Mouse (Mus musculus) erythroblast, embryonic 14.5 days (primary cell): ENCODE data around the gene Nt5c3b. TPM values are rescaled to one million over a fixed set of nuclear protein-coding genes. Genes with fewer than 3 reads are reported as not detected.

Source experiments
- H3K27me3 ChIP-seq: 2 replicates; pipeline ENCODE4 v1.6.1; 2012; ENCODE audit warnings: inconsistent platforms; ENCODE audit not compliant: control insufficient read depth
- H3K36me3 ChIP-seq: 2 replicates; pipeline ENCODE4 v1.6.1; 2012; ENCODE audit warnings: mild to moderate bottlenecking, inconsistent platforms; ENCODE audit not compliant: control insufficient read depth
- H3K4me1 ChIP-seq: 2 replicates; pipeline ENCODE4 v1.6.1; 2012; ENCODE audit warnings: inconsistent platforms; ENCODE audit not compliant: control insufficient read depth
- H3K4me3 ChIP-seq: replicated peaks from 2 replicates; pipeline ENCODE3; 2012; ENCODE audit warnings: moderate library complexity, mild to moderate bottlenecking, inconsistent platforms
- H3K9me3 ChIP-seq: 2 replicates; pipeline ENCODE4 v1.6.1; 2012; ENCODE audit warnings: low read length, inconsistent platforms, mixed read lengths; ENCODE audit not compliant: control insufficient read depth
- GATA1 ChIP-seq: IDR thresholded peaks from 2 replicates; pipeline ENCODE4 v1.6.1; 2012; ENCODE audit warnings: low read length, inconsistent platforms, mixed read lengths
- TAL1 ChIP-seq: IDR thresholded peaks from 3 replicates; pipeline ENCODE4 v1.6.1; 2012; ENCODE audit warnings: low read length, inconsistent platforms, mixed read lengths
- polyA plus RNA-seq: library from polyadenylated mRNA; stranded (reverse); fragments of >175 nt; gene quantifications from 2 replicates; pipeline ENCODE4 v1.2.3, GENCODE M21; 2012

Gene Nt5c3b
- polyA plus RNA-seq, 1 experiment: 1.4 TPM

GRCm38 (mm10) chr11:100404456-100405074, 37.0 kb downstream of the Nt5c3b start:
- no peak for TF ChIP-seq GATA1
- TF ChIP-seq TAL1: no peak
- Histone ChIP-seq H3K4me1 (peaks cover 11% of the 10 kb centered on the region), H3K27me3 (no peaks in the 10 kb centered on the region)

GRCm38 (mm10) chr11:100403445-100404134, 38.0 kb downstream of the Nt5c3b start:
- Histone ChIP-seq H3K27me3 (no peaks in the 10 kb centered on the region), H3K36me3 (no peaks in the 10 kb centered on the region), H3K4me1 (peaks cover 11% of the 10 kb centered on the region), H3K9me3 (no peaks in the 10 kb centered on the region), H3K4me3 (no peak overlapping the region)
- TF ChIP-seq GATA1: no peak
- no peak for TF ChIP-seq TAL1

More at GRCm38 (mm10) chr11:100404456-100405074, 37.0 kb downstream of the Nt5c3b start:
- Histone ChIP-seq H3K9me3 (no peaks in the 10 kb centered on the region), H3K36me3 (no peaks in the 10 kb centered on the region; the same call in 1 of the 2 replicates), H3K4me3 (no peak overlapping the region)

GRCm38 (mm10) chr11:100402682-100403081, 38.9 kb downstream of the Nt5c3b start:
- Histone ChIP-seq H3K9me3 (no peaks in the 10 kb centered on the region), H3K4me1 (peaks cover 15% of the 10 kb centered on the region), H3K27me3 (peaks cover 5% of the 10 kb centered on the region), H3K36me3 (no peaks in the 10 kb centered on the region), H3K4me3 (no peak overlapping the region)
- no peak for TF ChIP-seq TAL1
- no peak for TF ChIP-seq GATA1

DNA sequence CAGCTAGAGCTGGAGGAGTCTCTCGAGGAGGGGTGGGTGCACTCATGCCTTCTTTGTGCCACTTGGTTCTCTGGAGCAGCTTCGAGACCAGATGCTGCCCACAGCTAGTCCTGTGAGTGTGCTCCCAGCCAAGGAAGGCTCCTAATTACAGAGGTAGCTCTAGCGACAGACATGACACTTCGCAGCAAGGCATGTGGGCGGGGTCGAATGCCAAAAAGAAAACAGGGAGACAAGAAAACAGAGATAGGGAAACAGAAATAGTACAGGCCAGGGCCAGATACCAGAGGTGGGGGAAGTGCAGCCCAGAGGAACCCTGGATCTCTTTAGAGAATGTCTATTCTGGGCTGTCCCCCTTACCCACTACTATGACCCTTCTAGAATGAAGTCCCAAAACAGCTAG, 39.4 kb downstream of the Nt5c3b start:
- H3K4me1 ChIP-seq: peaks cover 20% of the 10 kb centered on the region
- H3K27me3 ChIP-seq: peaks cover 10% of the 10 kb centered on the region
- no peak overlapping the region for H3K4me3 ChIP-seq
- no peaks in the 10 kb centered on the region for H3K36me3 ChIP-seq
- H3K9me3 ChIP-seq: no peaks in the 10 kb centered on the region
- TF ChIP-seq TAL1: no peak
- no peak for TF ChIP-seq GATA1

GRCm38 (mm10) chr11:100400842-100401241, 40.8 kb downstream of the Nt5c3b start:
- peaks cover 26% of the 10 kb centered on the region for H3K4me1 ChIP-seq
- TF ChIP-seq GATA1 (no peak), TAL1 (no peak)
- peaks cover 24% of the 10 kb centered on the region for H3K27me3 ChIP-seq
- H3K9me3 ChIP-seq: no peaks in the 10 kb centered on the region
- H3K36me3 ChIP-seq: no peaks in the 10 kb centered on the region
- H3K4me3 ChIP-seq: no peak overlapping the region

- no peak overlapping the region for H3K4me3 ChIP-seq
These were observed 41.7 kb downstream of the Nt5c3b start for GRCm38 (mm10) chr11:100399727-100400538.

GRCm38 (mm10) chr11:100399320-100399719, 42.3 kb downstream of the Nt5c3b start:
- H3K36me3 ChIP-seq: no peaks in the 10 kb centered on the region
- H3K27me3 ChIP-seq: peaks cover 39% of the 10 kb centered on the region
- no peak overlapping the region for H3K4me3 ChIP-seq
- TF ChIP-seq GATA1 (no peak), TAL1 (no peak)
- H3K9me3 ChIP-seq: no peaks in the 10 kb centered on the region
- peaks cover 28% of the 10 kb centered on the region for H3K4me1 ChIP-seq

More at GRCm38 (mm10) chr11:100399727-100400538, 41.7 kb downstream of the Nt5c3b start:
- no peaks in the 10 kb centered on the region for H3K36me3 ChIP-seq
- H3K4me1 ChIP-seq: peaks cover 28% of the 10 kb centered on the region
- H3K27me3 ChIP-seq: peaks cover 33% of the 10 kb centered on the region
- H3K9me3 ChIP-seq: no peaks in the 10 kb centered on the region
- TF ChIP-seq TAL1 (no peak), GATA1 (no peak)

DNA sequence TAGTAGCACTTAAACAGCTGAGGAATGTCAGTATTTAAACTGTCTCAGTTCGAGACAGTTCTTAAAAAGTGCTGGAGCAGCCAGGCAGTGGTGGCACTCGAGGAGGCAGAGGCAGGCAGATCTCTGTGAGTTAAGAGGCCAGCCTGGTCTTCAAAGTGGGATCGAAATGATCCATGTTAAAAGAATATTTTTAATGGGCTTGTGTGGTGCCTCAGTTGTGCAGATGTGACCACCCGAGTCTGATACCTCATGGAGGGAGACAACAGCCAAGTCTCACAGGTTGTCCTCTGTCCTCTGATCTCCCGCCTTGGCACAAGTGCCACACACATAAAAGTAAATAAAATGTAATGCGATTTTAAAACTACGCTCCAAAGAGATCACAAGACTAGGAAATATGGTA, 43.1 kb downstream of the Nt5c3b start:
- Histone ChIP-seq H3K36me3 (no peaks in the 10 kb centered on the region), H3K9me3 (no peaks in the 10 kb centered on the region), H3K4me1 (peaks cover 28% of the 10 kb centered on the region), H3K4me3 (no peak overlapping the region), H3K27me3 (peaks cover 46% of the 10 kb centered on the region)
- TF ChIP-seq GATA1: no peak
- TF ChIP-seq TAL1: no peak

GRCm38 (mm10) chr11:100397600-100398389, 43.8 kb downstream of the Nt5c3b start, which contains the start of gene Jup:
Gene Jup, minus strand, starts transcription at chr11:100397763.
- peaks cover 48% of the 10 kb centered on the region for H3K27me3 ChIP-seq
- no peak for TF ChIP-seq GATA1
- no peak for TF ChIP-seq TAL1
- no peaks in the 10 kb centered on the region for H3K36me3 ChIP-seq
- peaks cover 26% of the 10 kb centered on the region for H3K4me1 ChIP-seq
- peak within 1 kb of the TSS; percentile 57 for H3K4me3 ChIP-seq
- no peaks in the 10 kb centered on the region for H3K9me3 ChIP-seq
